Mouse (Mus musculus): ENCODE data around the gene 2610028H24Rik.

Gene 2610028H24Rik

DNA sequence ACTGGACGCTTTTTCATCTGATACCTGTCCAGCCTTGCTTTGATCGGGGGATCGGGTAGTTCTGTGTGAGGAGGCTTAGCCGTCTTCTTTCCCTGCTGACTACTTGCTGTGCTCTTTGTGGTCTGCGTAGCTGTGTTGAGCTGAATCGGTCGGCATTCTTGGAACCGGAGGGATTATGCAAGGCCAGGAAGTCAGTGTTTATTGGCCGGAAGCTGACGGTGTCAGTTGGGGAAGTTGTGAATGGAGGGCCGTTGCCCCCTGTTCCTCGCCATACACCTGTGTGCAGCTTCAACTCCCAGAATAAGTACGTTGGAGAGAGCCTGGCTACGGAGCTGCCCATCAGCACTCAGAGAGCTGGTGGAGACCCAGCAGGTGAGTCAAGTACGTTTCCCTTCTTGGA lies 40.3 kb downstream of the 2610028H24Rik start:
- DNase-seq (ENCODE audit: extremely low spot score) = no peak

DNA sequence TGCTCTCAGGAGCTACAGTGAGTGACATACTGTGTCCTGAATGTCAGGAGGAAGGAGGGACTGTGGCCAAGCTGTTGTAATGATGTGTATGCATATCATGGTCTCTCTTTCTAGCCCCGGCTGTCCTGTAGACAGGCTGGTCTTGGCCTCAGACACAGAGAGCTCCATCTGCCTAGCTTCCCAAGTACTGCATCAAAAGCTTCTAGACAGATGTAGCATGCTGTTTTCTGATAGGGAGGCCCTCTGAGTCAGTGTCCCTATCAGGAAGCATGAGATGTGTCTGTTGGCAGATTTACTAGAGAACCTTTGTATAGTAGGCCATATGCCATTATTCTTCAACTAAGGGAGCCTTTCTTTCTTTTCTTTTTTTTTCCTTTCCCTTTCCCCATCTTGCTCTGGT lies 44.6 kb downstream of the 2610028H24Rik start:
- DNase-seq (ENCODE audit: extremely low spot score) = no peak

DNA sequence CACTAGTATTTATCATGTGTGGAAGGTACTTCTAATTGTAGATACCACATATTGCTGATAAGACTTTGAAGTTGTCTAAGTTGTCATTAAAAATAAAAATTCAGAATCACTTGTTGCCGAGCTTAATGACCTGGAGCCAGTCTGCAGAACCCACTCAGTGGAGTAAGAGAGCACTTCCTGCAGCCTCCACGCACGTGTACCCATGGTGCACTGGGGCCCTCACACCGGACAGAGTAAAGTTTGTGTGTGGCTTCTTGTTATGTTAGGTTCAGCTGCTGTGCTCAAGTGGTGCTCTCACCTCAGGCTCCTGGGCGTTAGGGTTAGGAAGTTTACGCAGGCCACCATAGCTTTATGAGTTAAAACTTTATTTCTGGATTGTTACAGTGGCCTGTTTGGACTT lies 46.6 kb downstream of the 2610028H24Rik start:
- DNase-seq (ENCODE audit: extremely low spot score) = no peak

GRCm38 (mm10) chr10:76496366-76496765 lies 47.5 kb downstream of the 2610028H24Rik start:
- DNase-seq (ENCODE audit: extremely low spot score) = no peak

DNA sequence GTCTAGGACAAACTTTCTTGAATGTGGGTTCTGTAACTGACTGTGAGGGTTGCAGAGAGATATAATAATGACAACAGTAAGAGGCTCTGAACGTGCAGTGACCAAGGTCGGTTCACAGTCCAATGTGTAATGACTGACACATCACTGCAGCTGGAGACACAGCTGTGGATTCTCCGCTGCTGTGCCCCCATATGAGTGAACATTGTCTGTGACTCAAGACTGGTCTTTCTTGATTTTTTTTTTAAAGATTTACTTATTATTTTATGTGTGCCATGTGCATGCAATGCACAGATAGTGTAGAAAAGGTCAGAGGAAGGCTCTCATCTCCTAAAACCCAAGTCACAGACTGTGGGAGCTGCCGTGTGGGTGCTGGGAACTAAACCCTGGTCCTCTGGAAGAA lies 48.6 kb downstream of the 2610028H24Rik start:
- no peak for DNase-seq (ENCODE audit: extremely low spot score)

DNA sequence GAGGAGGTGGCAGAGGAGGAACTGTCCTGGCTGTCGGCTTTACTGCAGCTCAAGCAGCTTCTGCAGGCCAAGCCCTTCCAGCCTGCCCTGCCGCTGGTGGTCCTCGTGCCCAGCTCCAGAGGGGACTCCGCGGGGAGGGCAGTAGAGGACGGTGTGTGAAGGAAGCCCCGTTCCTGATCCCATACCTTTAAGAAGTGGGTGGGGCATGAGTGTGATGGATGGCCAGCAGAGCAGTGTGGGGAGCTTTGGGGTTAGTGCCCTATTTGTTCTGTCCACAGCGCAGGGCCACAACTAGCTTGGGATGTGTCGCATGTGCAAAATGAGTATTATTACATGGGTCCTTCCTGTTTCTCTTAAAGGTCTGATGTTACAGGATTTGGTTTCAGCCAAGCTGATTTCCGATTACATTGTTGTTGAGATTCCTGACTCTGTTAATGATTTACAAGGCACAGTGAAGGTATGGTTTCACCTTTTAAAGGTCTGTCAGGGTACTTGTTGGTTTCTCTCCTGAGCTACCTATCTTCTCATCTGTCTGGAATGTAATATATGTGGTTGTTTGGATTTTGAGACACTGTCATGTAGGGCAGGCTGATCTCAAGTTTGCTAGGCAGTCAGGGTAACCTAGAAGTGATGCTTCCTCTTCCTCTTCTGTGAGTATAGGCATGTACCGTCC lies 55.5 kb downstream of the 2610028H24Rik start:
- DNase-seq (ENCODE audit: extremely low spot score) = no peak

DNA sequence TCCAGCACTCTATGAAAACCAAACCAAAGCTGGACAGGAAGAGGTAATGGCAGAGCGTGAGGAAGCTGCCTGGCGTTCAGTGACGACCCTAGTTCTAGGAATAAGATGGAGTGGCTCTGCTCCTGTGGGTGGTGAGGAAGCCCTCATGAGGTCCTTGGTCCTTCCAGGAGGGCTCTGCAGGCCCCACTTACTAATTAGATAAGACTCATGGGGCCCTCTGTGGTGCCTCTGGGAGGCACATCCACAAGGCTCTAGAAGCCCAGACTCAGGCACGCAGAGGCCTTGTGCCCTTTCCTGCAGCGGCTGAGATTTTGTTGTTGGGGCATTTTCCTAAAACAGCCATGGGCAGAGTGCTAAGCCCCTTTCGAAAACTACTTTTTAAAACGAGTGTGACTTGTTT lies 57.0 kb downstream of the 2610028H24Rik start:
- no peak for DNase-seq (ENCODE audit: extremely low spot score)

Data from embryo, embryonic 9.5 days (tissue).